Mouse (Mus musculus) lung, embryonic 16.5 days (tissue): ENCODE measurements at regions not wholly inside any gene's neighbourhood (a gene's known extent, or its start where the extent isn't known, plus 50 kb on each side); places are given as distances from the start of the nearest gene placed in this dataset.
"Not testable (repeated sequence)": the region's sequence is repeated elsewhere in the genome, so short reads cannot be mapped to it uniquely, and the experiment has no call there.

Experiments
- ATAC-seq: fragments of 200-750 bp; cut with Nextera tagmentation; 2 replicates; pipeline ENCODE4 v1.8.0; 2017; ENCODE audit warnings: low read depth, mild to moderate bottlenecking, moderate library complexity
- H3K27ac ChIP-seq: fragments of 300-500 bp; sonication (generic); 2 replicates; pipeline ENCODE4 v1.5.1; 2014; ENCODE audit warnings: mild to moderate bottlenecking, control low read depth, low read length
- H3K27me3 ChIP-seq: fragments of 300-500 bp; sonication (generic); 2 replicates; pipeline ENCODE4 v1.6.1; 2014; ENCODE audit warnings: low read depth, low read length, mixed read lengths; ENCODE audit not compliant: control insufficient read depth, insufficient read depth
- H3K36me3 ChIP-seq: fragments of 300-500 bp; sonication (generic); 2 replicates; pipeline ENCODE4 v1.6.1; 2014; ENCODE audit warnings: low read length; ENCODE audit not compliant: control insufficient read depth, insufficient read depth
- H3K4me1 ChIP-seq: fragments of 300-500 bp; sonication (generic); replicated peaks from 2 replicates; pipeline ENCODE4 v1.6.1; 2014; ENCODE audit warnings: low read length, mixed read lengths; ENCODE audit not compliant: control insufficient read depth, insufficient read depth
- H3K4me2 ChIP-seq: fragments of 300-500 bp; sonication (generic); 2 replicates; pipeline ENCODE4 v1.6.1; 2014; ENCODE audit warnings: low read depth, low read length, control low read depth
- H3K4me3 ChIP-seq: fragments of 300-500 bp; sonication (generic); 2 replicates; pipeline ENCODE4 v1.5.1; 2014; ENCODE audit warnings: mild to moderate bottlenecking, low read length, control low read depth
- H3K9ac ChIP-seq: fragments of 300-500 bp; sonication (generic); 2 replicates; pipeline ENCODE4 v1.6.1; 2014; ENCODE audit warnings: low read length, control low read depth
- H3K9me3 ChIP-seq: fragments of 300-500 bp; sonication (generic); 2 replicates; pipeline ENCODE4 v1.6.1; 2016; ENCODE audit warnings: low read length; ENCODE audit not compliant: control insufficient read depth
- WGBS: fragments of 180-500 bp; shearing (Covaris S2); extraction: QIAGEN DNeasy Blood & Tissue Kit; methylation state at CpG from one replicate; pipeline ENCODE4 v1.1.7; 2014; 5-methylcytosine and 5-hydroxymethylcytosine counted together

DNA sequence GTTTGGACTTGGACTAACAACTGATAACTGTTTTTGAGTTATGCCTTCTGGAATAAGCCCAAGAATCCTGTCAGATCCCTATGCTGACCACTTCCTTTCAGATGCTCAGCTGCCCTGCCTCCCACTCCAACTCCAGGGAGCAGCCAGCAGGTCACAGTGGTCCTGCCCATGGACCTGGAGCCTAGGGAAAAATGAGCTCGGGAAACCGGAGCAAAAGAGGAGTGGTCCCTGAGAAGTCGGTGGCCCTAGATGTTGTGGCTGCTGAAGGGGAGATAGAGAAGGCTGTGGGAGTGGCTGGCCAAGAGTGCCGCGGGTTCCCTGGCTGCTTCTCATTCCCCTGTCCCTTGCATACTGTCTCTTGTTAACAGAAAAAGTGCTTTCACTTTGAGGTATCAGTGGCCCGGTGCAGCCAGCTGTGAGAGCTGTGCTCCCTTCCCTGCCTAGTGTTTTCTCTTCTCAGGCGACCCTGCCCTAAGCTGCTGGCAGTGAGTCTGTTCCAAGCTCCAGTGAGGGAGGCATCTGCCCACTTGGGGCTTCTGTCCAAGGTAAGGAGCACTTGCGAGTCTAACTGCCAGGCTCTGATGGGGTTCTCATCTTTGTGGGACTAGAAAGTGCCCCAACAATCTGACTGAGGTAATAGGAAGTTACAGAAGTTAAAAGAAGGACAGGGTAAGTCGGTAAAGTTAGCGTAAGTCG, 357.2 kb downstream of the Plekhb2 start:
- 71% methylated on average over 11 of the region's 11 CpGs for WGBS
- H3K4me2 ChIP-seq = no peak overlapping the region
- ATAC-seq = no peak

DNA sequence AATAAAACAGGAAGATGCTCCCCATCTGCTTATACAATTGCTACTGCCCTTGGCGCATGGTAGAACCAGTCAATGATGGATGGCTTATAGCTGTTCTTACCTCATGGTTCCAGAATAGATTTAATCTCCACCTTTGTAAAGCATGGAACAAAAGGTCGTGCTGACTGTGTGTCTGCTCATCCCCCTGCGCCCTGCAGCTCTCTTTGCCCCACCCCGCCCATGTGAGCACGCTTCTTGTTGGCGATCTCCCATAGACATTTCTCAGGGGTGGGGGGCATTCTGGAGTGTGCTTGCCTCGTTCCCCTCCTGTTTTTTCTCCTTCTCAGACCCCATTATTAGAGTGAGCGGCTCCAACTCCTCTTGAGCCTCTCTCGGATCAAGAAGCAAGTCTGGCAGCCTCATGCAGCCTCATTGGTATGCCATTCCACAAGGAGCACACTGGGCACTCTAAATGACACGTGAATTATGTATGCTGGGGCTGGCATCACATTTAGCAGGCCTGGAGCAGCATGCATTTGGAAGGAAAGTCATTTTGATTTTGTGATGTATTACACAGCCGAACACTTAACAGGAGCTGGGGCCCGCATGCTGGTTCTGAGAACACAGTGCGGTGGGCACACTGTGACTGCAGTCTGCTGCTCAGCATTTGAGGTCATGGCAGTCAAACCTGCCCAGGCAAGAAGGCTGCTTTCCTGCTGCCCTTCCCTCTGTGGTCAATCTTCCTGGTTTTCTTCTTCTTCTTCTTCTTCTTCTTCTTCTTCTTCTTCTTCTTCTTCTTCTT, 362.5 kb downstream of the Plekhb2 start:
- Histone ChIP-seq H3K4me2 (no peak overlapping the region), H3K9me3 (peaks cover 2% of the 10 kb centered on the region; the same call in 1 of the 2 replicates), H3K9ac (no peak overlapping the region), H3K4me1 (no peaks in the 10 kb centered on the region), H3K27ac (no peak overlapping the region), H3K36me3 (no peaks in the 10 kb centered on the region), H3K27me3 (no peaks in the 10 kb centered on the region), H3K4me3 (no peak overlapping the region)
- WGBS = 82% methylated on average over 13 of the region's 13 CpGs
- ATAC-seq = no peak

More for the DNA sequence above, 357.2 kb downstream of the Plekhb2 start:
- no peak overlapping the region for H3K4me3 ChIP-seq
- peaks cover 3% of the 10 kb centered on the region for H3K9me3 ChIP-seq
- no peak overlapping the region for H3K9ac ChIP-seq
- H3K36me3 ChIP-seq = no peaks in the 10 kb centered on the region
- H3K27me3 ChIP-seq = no peaks in the 10 kb centered on the region
- no peaks in the 10 kb centered on the region for H3K4me1 ChIP-seq
- H3K27ac ChIP-seq = no peak overlapping the region

DNA sequence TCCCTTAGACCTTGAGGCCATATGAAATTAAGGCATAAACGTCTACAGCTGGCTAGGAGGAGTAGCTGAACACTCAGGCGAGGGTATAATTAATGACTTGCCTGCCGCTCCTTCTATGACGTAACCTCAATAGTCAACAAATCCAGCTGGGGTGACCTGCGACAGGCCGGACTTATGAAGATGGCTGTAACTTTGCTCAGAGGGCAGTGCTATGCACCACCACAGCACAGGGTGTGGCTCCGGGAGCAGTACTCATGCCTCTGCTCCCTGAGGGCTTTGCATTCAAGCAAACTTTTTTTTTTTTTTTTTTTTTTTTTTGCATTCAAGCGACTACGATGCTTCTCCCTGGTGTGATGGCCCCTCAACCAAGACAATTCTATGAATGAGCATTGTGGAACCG, 364.1 kb downstream of the Plekhb2 start:
- peaks cover 3% of the 10 kb centered on the region; the same call in 1 of the 2 replicates for H3K9me3 ChIP-seq
- no peaks in the 10 kb centered on the region for H3K4me1 ChIP-seq
- H3K36me3 ChIP-seq = no peaks in the 10 kb centered on the region
- H3K27ac ChIP-seq = no peak overlapping the region
- no peaks in the 10 kb centered on the region for H3K27me3 ChIP-seq
- WGBS = 60% methylated on average over 10 of the region's 10 CpGs
- ATAC-seq = no peak
- no peak overlapping the region for H3K9ac ChIP-seq
- H3K4me2 ChIP-seq = no peak overlapping the region
- H3K4me3 ChIP-seq = no peak overlapping the region

DNA sequence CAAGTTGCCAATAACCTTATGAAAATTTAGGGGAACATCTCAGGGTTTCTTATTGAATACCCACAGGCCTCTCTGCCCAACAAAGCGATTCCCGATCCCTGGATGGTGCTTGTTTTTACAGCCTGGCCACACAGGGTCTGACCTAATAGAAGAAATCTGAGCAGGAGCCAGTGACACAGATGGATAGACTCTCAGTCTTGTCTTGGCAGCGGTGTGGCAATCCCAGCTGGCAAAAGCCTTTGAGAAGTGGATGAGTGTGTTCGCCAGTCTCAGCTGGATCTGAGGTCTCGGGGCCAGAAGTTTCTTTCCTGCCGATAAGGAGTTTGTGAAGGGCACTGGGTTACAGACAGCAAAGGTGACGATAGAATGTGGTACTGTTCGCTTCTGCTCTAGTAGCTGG, 366.6 kb downstream of the Plekhb2 start:
- Histone ChIP-seq H3K27ac (no peak overlapping the region), H3K9me3 (peaks cover 3% of the 10 kb centered on the region; the same call in 1 of the 2 replicates), H3K36me3 (no peaks in the 10 kb centered on the region), H3K4me1 (no peaks in the 10 kb centered on the region), H3K27me3 (no peaks in the 10 kb centered on the region), H3K9ac (no peak overlapping the region), H3K4me3 (no peak overlapping the region), H3K4me2 (no peak overlapping the region)
- ATAC-seq = no peak
- 73% methylated on average over 8 of the region's 8 CpGs for WGBS

DNA sequence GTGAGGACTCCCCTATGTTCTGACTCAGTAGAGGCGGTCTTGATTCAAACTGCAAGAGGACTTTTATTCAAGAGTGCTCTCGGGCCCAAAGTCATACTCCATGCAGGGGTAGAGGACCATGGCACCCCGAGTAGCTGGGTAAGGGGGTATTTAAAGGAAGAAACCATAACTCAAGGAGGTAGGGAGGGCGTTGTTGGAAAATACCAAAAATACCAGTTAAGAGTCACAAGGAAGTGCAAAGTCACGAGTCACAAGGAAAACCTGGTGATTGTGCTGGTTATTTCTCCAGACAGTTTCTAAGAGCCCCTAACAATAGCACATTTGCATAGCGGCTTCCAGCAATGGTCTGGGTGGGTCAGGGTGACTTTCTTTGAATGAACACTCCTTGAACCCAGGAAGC, 370.4 kb downstream of the Plekhb2 start:
- ATAC-seq, H3K36me3 ChIP-seq, H3K27ac ChIP-seq, H3K9me3 ChIP-seq, H3K9ac ChIP-seq, H3K4me2 ChIP-seq, H3K4me1 ChIP-seq, H3K4me3 ChIP-seq, H3K27me3 ChIP-seq: not testable (repeated sequence)
- WGBS = 86% methylated on average over 6 of the region's 6 CpGs

DNA sequence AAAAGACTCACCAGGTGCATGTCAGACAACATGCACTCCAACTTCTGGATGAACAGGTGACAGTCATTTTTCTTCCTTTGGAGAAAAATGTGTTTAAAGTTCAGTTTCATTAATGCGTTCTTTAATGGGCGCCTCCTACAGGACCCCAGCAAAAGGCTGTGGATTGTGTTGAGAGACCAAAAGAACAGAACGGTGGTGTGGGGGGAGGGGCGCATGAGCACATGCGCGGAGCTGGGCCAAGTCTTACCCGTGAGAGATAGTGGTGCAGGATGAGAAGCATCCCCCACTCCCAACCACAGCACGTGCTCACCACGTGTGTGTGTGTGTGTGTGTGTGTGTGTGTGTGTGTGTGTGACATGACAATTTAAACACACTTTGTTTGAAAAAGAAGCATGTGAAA, 371.0 kb downstream of the Plekhb2 start:
- Histone ChIP-seq H3K9me3 (peaks cover 3% of the 10 kb centered on the region; the same call in 1 of the 2 replicates), H3K4me3 (no peak overlapping the region), H3K9ac (no peak overlapping the region), H3K27me3 (no peaks in the 10 kb centered on the region), H3K36me3 (no peaks in the 10 kb centered on the region), H3K4me1 (no peaks in the 10 kb centered on the region), H3K27ac (no peak overlapping the region), H3K4me2 (no peak overlapping the region)
- no peak for ATAC-seq
- 60% methylated on average over 9 of the region's 9 CpGs for WGBS

DNA sequence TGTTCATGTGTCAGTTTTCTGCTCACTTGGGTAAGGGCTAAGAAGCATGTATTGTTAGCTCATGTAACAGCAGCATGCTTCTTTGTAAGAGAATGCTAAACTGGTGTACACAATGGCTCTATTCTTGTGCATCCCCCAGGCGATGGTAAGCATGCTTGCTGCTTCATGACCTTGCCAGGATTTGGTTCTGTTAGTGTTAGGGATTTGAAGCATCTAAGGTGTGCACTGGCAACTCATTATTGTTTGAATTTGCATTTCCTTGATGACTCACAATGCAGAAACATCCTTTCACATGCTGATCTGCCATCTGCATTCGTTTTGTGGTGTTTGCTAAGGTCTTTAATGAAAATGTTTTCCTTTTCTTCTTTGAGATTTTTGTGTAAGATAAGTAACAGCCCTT, 382.8 kb downstream of the Plekhb2 start:
- no peak overlapping the region for H3K9ac ChIP-seq
- H3K27me3 ChIP-seq = no peaks in the 10 kb centered on the region
- H3K4me3 ChIP-seq = no peak overlapping the region
- H3K36me3 ChIP-seq = no peaks in the 10 kb centered on the region
- H3K4me1 ChIP-seq = no peaks in the 10 kb centered on the region
- ATAC-seq = no peak
- no peak overlapping the region for H3K4me2 ChIP-seq
- WGBS = 43% methylated on average over 2 of the region's 2 CpGs
- H3K27ac ChIP-seq = no peak overlapping the region
- no peaks in the 10 kb centered on the region for H3K9me3 ChIP-seq

DNA sequence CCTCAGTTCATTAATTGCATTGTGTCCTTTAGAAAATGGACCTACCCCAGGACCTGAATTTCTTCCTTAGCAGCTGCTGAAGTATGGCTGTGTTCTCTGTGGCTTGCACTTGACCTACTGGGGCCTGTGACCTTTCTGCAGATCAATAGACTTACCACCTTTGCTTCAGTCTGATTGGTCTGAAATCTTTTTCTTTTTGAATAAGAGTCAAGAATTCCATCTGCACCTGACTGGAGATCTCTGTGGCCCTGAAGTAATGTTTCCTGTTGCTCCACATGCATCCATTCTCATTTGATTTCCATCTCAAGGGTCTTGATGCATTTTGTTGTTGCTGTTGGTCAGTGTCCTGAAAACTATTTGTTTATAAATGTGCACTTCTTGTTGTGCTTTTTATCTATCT, 388.4 kb downstream of the Plekhb2 start:
- no peaks in the 10 kb centered on the region for H3K27me3 ChIP-seq
- H3K9me3 ChIP-seq = no peaks in the 10 kb centered on the region
- no peak overlapping the region for H3K4me3 ChIP-seq
- no peak overlapping the region for H3K27ac ChIP-seq
- no peaks in the 10 kb centered on the region for H3K4me1 ChIP-seq
- no peak overlapping the region for H3K9ac ChIP-seq
- ATAC-seq = no peak
- no peaks in the 10 kb centered on the region for H3K36me3 ChIP-seq
- no peak overlapping the region for H3K4me2 ChIP-seq

DNA sequence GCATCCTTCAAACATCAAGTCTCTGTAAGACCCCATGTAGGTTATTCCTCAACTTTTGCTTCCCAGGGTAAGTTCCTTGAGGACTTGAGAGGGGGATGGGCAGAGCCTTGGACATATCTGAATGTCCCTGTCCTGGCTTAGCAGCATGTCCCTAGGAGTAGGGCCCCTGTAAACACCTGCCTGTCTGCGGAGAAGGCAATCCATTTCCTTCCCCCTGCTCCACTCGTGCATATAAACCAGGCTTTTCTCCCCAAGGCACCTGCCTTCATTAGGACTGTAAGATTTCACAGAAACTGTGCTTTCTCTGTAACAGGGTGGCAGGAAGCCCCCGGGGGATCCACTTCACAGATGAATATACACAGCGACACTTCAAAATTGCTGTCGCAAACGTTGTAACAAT, 393.1 kb downstream of the Plekhb2 start:
- ATAC-seq = no peak
- Histone ChIP-seq H3K36me3 (no peaks in the 10 kb centered on the region), H3K9me3 (no peaks in the 10 kb centered on the region), H3K27me3 (no peaks in the 10 kb centered on the region), H3K4me3 (no peak overlapping the region), H3K4me2 (no peak overlapping the region), H3K9ac (no peak overlapping the region), H3K4me1 (no peaks in the 10 kb centered on the region), H3K27ac (no peak overlapping the region)
- 60% methylated on average over 6 of the region's 6 CpGs for WGBS
